32 mouse cellular contexts compared by ENCODE assay signal in the genomic region with DNA sequence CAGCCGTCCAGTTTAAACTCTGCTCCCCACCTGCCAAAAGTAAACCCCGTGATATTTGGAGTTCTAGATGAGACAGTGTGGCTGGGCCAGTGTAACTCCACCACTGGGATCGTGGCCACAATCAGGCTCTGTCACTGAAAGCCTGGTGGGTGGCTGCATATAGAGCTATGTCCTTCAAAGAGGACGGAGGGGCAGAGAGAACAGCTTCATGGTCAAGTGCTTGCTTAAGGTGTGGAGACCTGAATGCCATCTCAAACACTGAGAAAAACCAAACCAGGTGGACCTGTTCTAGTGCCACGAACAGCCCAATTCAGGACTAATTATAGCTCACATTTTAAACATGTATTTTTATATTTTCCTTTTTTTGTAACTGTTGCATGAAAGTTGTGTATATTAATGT. TPM values are rescaled to one million over a fixed set of nuclear protein-coding genes. Genes with fewer than 3 reads are reported as not detected.
A peak's percentile ranks its signal among the peaks of the same experiment; 100 is the strongest.
DNase-seq lines count a peak whose midpoint lies in the region; ATAC-seq and TF ChIP-seq lines count a peak whose summit lies in the region.
"Had no signal": no experiment of that assay in that cellular context is flagged by ENCODE, and none has a peak within 500 bp of the region (broad histone marks: within the 10 kb centered on the region; RNA-seq: fewer than 3 reads in every experiment).

No protein-coding gene starts in this region.

- no peak overlapping the region for H3K27ac ChIP-seq in forebrain, embryonic 15.5 days (replicated peaks)
- no peak overlapping the region for H3K27ac ChIP-seq in forebrain, embryonic 14.5 days (ENCODE audit: low read depth, low read length)
- peak overlapping the region; percentile 96 for H3K27ac ChIP-seq in lung, embryonic 16.5 days (ENCODE audit: low read length)
- H3K27ac ChIP-seq: embryonic facial prominence, embryonic 13.5 days; forebrain, embryonic 10.5 days; hindbrain, embryonic 14.5 days; layer of hippocampus, adult 2 months; left cerebral cortex, adult 2 months; limb, embryonic 13.5 days; midbrain, embryonic 15.5 days; neural tube, embryonic 15.5 days had no signal

- H3K9me3 ChIP-seq in forebrain, embryonic 15.5 days, result no peaks in the 10 kb centered on the region
- H3K9me3 ChIP-seq in forebrain, embryonic 14.5 days (replicated peaks; ENCODE audit: control insufficient read depth, low read length), result no peaks in the 10 kb centered on the region
- H3K9me3 ChIP-seq in G1E (replicated peaks), result no peaks in the 10 kb centered on the region
- H3K9me3 ChIP-seq in lung, embryonic 16.5 days (ENCODE audit: control insufficient read depth, low read length), result 0 out of 2 replicates have a peak, but pooled peaks cover 2% of the 10 kb centered on the region
- H3K9me3 ChIP-seq: heart, embryonic 12.5 days; midbrain, embryonic 15.5 days; neural tube, embryonic 15.5 days had no signal

- H3K9ac ChIP-seq in forebrain, embryonic 15.5 days (replicated peaks), result no peak overlapping the region
- H3K9ac ChIP-seq in forebrain, embryonic 14.5 days (ENCODE audit: low read length), result no peak overlapping the region
- no peak overlapping the region for H3K9ac ChIP-seq in lung, embryonic 16.5 days (ENCODE audit: low read length)
- H3K9ac ChIP-seq: embryonic facial prominence, embryonic 13.5 days; forebrain, postnatal 0 days; heart, embryonic 12.5 days; hindbrain, embryonic 14.5 days; limb, embryonic 13.5 days; midbrain, embryonic 15.5 days; neural tube, embryonic 15.5 days had no signal

- H3K36me3 ChIP-seq in forebrain, embryonic 15.5 days, result no peaks in the 10 kb centered on the region
- no peaks in the 10 kb centered on the region for H3K36me3 ChIP-seq in forebrain, embryonic 14.5 days (ENCODE audit: control insufficient read depth, insufficient read depth, low read length)
- H3K36me3 ChIP-seq in G1E (replicated peaks), result no peaks in the 10 kb centered on the region
- no peaks in the 10 kb centered on the region for H3K36me3 ChIP-seq in lung, embryonic 16.5 days (ENCODE audit: control insufficient read depth, insufficient read depth, low read length)
- H3K36me3 ChIP-seq: embryonic facial prominence, embryonic 13.5 days; forebrain, embryonic 10.5 days; heart, embryonic 12.5 days; limb, embryonic 13.5 days; midbrain, embryonic 15.5 days; neural tube, embryonic 15.5 days had no signal

- 82% methylated on average over 5 of the region's 5 CpGs for WGBS in forebrain, embryonic 15.5 days
- WGBS in forebrain, embryonic 14.5 days, result 85% methylated on average over 5 of the region's 5 CpGs
- 56% methylated on average over 5 of the region's 5 CpGs for WGBS in lung, embryonic 16.5 days

- DNase-seq in forebrain, embryonic 14.5 days (ENCODE audit: low spot score), result no peak
- no peak for DNase-seq in G1E (ENCODE audit: low spot score)
- DNase-seq in lung, postnatal 36 days, result peak; percentile 61
- no peak for DNase-seq in right cerebral cortex, adult 2 months (ENCODE audit: low spot score in 2 of 2)
- no peak for DNase-seq in c-Kit-positive CD71-positive TER-119-positive erythroid progenitor cells, embryonic 14.5 days (ENCODE audit: low spot score)
- no peak for DNase-seq in cerebellum, adult 18-20 months
- DNase-seq: adrenal gland, postnatal 10 days; cerebellum, adult 11 months; forebrain, postnatal 0 days; gastrocnemius, postnatal 25 days; heart, adult 18-20 months; heart, postnatal 4 days; kidney, adult 11 months; kidney, postnatal 25 days; thymus, adult 2 months; thymus, postnatal 36 days had no signal

- H3K27me3 ChIP-seq in forebrain, embryonic 15.5 days, result no peaks in the 10 kb centered on the region
- no peaks in the 10 kb centered on the region for H3K27me3 ChIP-seq in forebrain, embryonic 14.5 days (replicated peaks; ENCODE audit: control insufficient read depth, insufficient read depth, low read length)
- H3K27me3 ChIP-seq in G1E (ENCODE audit: insufficient read depth, low read length), result no peaks in the 10 kb centered on the region; the same call in 1 of the 2 replicates
- no peaks in the 10 kb centered on the region for H3K27me3 ChIP-seq in lung, embryonic 16.5 days (ENCODE audit: control insufficient read depth, insufficient read depth, low read depth, low read length)
- H3K27me3 ChIP-seq: CH12.LX; embryonic facial prominence, embryonic 13.5 days; heart, embryonic 12.5 days; limb, embryonic 13.5 days; megakaryocyte, embryonic 14.5 days; midbrain, embryonic 15.5 days; neural tube, embryonic 15.5 days; Patski had no signal

- H3K4me3 ChIP-seq in forebrain, embryonic 15.5 days, result no peak overlapping the region
- H3K4me3 ChIP-seq in forebrain, embryonic 14.5 days (ENCODE audit: low read depth, low read length), result no peak overlapping the region
- H3K4me3 ChIP-seq in G1E (ENCODE audit: low read depth, low read length), result peak overlapping the region; percentile 63; the same call in 1 of the 2 replicates
- H3K4me3 ChIP-seq in lung, embryonic 16.5 days (ENCODE audit: low read length), result no peak overlapping the region
- H3K4me3 ChIP-seq: embryonic facial prominence, embryonic 13.5 days; forebrain, embryonic 10.5 days; heart, embryonic 12.5 days; layer of hippocampus, adult 2 months; left cerebral cortex, adult 2 months; limb, embryonic 13.5 days; megakaryocyte, embryonic 14.5 days; midbrain, embryonic 15.5 days; neural tube, embryonic 15.5 days had no signal

- H3K4me2 ChIP-seq in forebrain, embryonic 15.5 days (replicated peaks), result no peak overlapping the region
- no peak overlapping the region for H3K4me2 ChIP-seq in forebrain, embryonic 14.5 days (ENCODE audit: low read length)
- no peak overlapping the region for H3K4me2 ChIP-seq in lung, embryonic 16.5 days (ENCODE audit: low read depth, low read length)
- H3K4me2 ChIP-seq: embryonic facial prominence, embryonic 13.5 days; heart, embryonic 12.5 days; hindbrain, embryonic 14.5 days; limb, embryonic 13.5 days; liver, embryonic 11.5 days; midbrain, embryonic 15.5 days; neural tube, embryonic 15.5 days had no signal

- H3K4me1 ChIP-seq in forebrain, embryonic 15.5 days, result peaks cover 9% of the 10 kb centered on the region
- peaks cover 3% of the 10 kb centered on the region; the same call in 1 of the 2 replicates for H3K4me1 ChIP-seq in forebrain, embryonic 14.5 days (ENCODE audit: control insufficient read depth, insufficient read depth, low read length)
- peaks cover 9% of the 10 kb centered on the region for H3K4me1 ChIP-seq in G1E (ENCODE audit: insufficient read depth, low read depth, low read length)
- no peaks in the 10 kb centered on the region; the same call in 1 of the 2 replicates for H3K4me1 ChIP-seq in lung, embryonic 16.5 days (replicated peaks; ENCODE audit: control insufficient read depth, insufficient read depth, low read length)
- H3K4me1 ChIP-seq: embryonic facial prominence, embryonic 13.5 days; forebrain, embryonic 10.5 days; heart, embryonic 12.5 days; limb, embryonic 13.5 days; megakaryocyte, embryonic 14.5 days had no signal

- TF ChIP-seq CTCF in G1E (IDR thresholded peaks at IDR 0.05; ENCODE audit: low read depth, low read length), result no peak

- ATAC-seq in forebrain, embryonic 15.5 days (replicated peaks), result 0 out of 2 replicates have a peak, but pooled peaks have one; percentile 14
- no peak; the same call in 1 of the 2 replicates for ATAC-seq in forebrain, embryonic 14.5 days
- no peak for ATAC-seq in G1E (ENCODE audit: extremely low read depth, insufficient number of reproducible peaks, low FRiP score, poor library complexity, severe bottlenecking)
- peak; percentile 98 for ATAC-seq in lung, embryonic 16.5 days (ENCODE audit: low read depth)
- ATAC-seq: forebrain, postnatal 0 days; inflammation-experienced regulatory T-cells, adult 6 months; midbrain, embryonic 15.5 days; Patski had no signal

RNA-seq across cellular contexts. Expression of a gene that starts 58.3 kb away (rescaled TPM):
- 26.2 and 27.7 TPM in 2 replicates for polyA plus RNA-seq in forebrain, embryonic 15.5 days (2015; fragmentation: Nextera tagmentation; extraction: Ambion mirVana)
- polyA plus RNA-seq in forebrain, embryonic 14.5 days (2014; fragmentation: Nextera tagmentation; extraction: Ambion mirVana), result 16.5 and 20.7 TPM in 2 replicates
- total RNA-seq in G1E (2014; fragmentation: Nextera tagmentation) (12.8 and 16.6 TPM in 2 replicates), G1E (2017) (4.2 and 5.6 TPM in 2 replicates)
- polyA plus RNA-seq in G1E (2012), result 1.5 TPM in 2 replicates
- polyA plus RNA-seq in lung, embryonic 16.5 days (2015; fragmentation: Nextera tagmentation; extraction: Ambion mirVana), result 6.0 and 6.8 TPM in 2 replicates

Comparison
In these comparisons a context has a peak if more than half of its experiments do, and no peak if none do; other contexts are left out.
1. ATAC-seq: peak in forebrain, embryonic 15.5 days (single experiment) and lung, embryonic 16.5 days (single experiment); none in forebrain, embryonic 14.5 days (single experiment) and G1E (single experiment).